14 mouse cellular contexts compared by ENCODE assay signal in the genomic region with DNA sequence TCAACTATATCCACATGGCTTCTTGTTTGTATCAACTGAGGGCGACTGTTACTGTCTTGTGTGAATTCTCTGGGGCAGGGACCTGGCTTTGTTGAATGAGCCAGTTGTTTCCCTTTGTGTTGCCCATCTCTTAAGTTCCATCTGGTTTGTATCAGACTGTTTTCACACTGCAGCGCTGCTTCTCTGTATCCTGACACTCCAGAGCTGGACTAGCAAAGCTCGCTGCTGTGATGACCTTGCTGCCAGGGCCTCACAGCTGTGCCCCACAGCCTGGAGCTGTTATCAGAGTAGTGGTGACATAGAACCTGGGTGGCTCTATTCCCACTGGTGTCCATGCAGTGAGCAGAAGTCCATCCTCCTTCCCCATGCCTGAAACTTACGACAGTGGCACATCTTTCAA.
DNase-seq lines count a peak whose midpoint lies in the region; ATAC-seq and TF ChIP-seq lines count a peak whose summit lies in the region.
"Had no signal": no experiment of that assay in that cellular context is flagged by ENCODE, and none has a peak within 500 bp of the region (broad histone marks: within the 10 kb centered on the region; RNA-seq: fewer than 3 reads in every experiment).

No protein-coding gene starts in this region.

- no peak for ATAC-seq in lung, embryonic 16.5 days (ENCODE audit: low read depth)
- ATAC-seq in lung, postnatal 0 days = no peak
- no peak for ATAC-seq in embryonic facial prominence, embryonic 15.5 days (ENCODE audit: insufficient number of reproducible peaks, low FRiP score, low TSS enrichment, low read depth)
- no peak for ATAC-seq in liver, embryonic 12.5 days
- ATAC-seq: activated CD4-positive, CD25-positive, alpha-beta regulatory T cell, adult 4 months; inflammation-experienced regulatory T-cells, adult 6 months had no signal

- no peak overlapping the region for H3K9ac ChIP-seq in lung, embryonic 16.5 days (ENCODE audit: low read length)
- no peak overlapping the region for H3K9ac ChIP-seq in lung, postnatal 0 days (replicated peaks; ENCODE audit: low read depth)
- H3K9ac ChIP-seq in embryonic facial prominence, embryonic 15.5 days = no peak overlapping the region
- no peak overlapping the region for H3K9ac ChIP-seq in liver, embryonic 12.5 days
- H3K9ac ChIP-seq: limb, embryonic 13.5 days; neural tube, embryonic 12.5 days had no signal

- no peaks in the 10 kb centered on the region for H3K36me3 ChIP-seq in lung, embryonic 16.5 days (ENCODE audit: control insufficient read depth, insufficient read depth, low read length)
- no peaks in the 10 kb centered on the region for H3K36me3 ChIP-seq in lung, postnatal 0 days (ENCODE audit: insufficient read depth, low read length)
- H3K36me3 ChIP-seq in embryonic facial prominence, embryonic 15.5 days = no peaks in the 10 kb centered on the region
- peaks cover 13% of the 10 kb centered on the region for H3K36me3 ChIP-seq in liver, embryonic 12.5 days

- H3K4me2 ChIP-seq in lung, embryonic 16.5 days (ENCODE audit: low read depth, low read length) = no peak overlapping the region
- no peak overlapping the region for H3K4me2 ChIP-seq in lung, postnatal 0 days (replicated peaks; ENCODE audit: low read depth, low read length)
- H3K4me2 ChIP-seq in embryonic facial prominence, embryonic 15.5 days (replicated peaks) = no peak overlapping the region
- H3K4me2 ChIP-seq in liver, embryonic 12.5 days = no peak overlapping the region
- H3K4me2 ChIP-seq: limb, embryonic 13.5 days; neural tube, embryonic 12.5 days had no signal

- TF ChIP-seq EP300 in lung, postnatal 0 days (IDR thresholded peaks at IDR 0.05) = no peak

- WGBS in lung, embryonic 16.5 days = 43% methylated on average over 4 of the region's 4 CpGs
- WGBS in lung, postnatal 0 days = 59% methylated on average over 4 of the region's 4 CpGs
- WGBS in embryonic facial prominence, embryonic 15.5 days = 30% methylated on average over 4 of the region's 4 CpGs
- WGBS in liver, embryonic 12.5 days (ENCODE audit: insufficient replicate concordance) = 61% methylated on average over 4 of the region's 4 CpGs

- 0 out of 2 replicates have a peak overlapping the region, but pooled peaks have one; percentile 12 for H3K27ac ChIP-seq in lung, embryonic 16.5 days (ENCODE audit: low read length)
- H3K27ac ChIP-seq in lung, postnatal 0 days (ENCODE audit: low read length) = no peak overlapping the region
- 0 out of 2 replicates have a peak overlapping the region, but pooled peaks have one; percentile 3 for H3K27ac ChIP-seq in embryonic facial prominence, embryonic 15.5 days (replicated peaks)
- H3K27ac ChIP-seq in liver, embryonic 12.5 days = no peak overlapping the region
- H3K27ac ChIP-seq: limb, embryonic 13.5 days; neural tube, embryonic 12.5 days had no signal

- H3K9me3 ChIP-seq in lung, embryonic 16.5 days (ENCODE audit: control insufficient read depth, low read length) = no peaks in the 10 kb centered on the region
- H3K9me3 ChIP-seq in lung, postnatal 0 days (ENCODE audit: low read length) = no peaks in the 10 kb centered on the region
- no peaks in the 10 kb centered on the region for H3K9me3 ChIP-seq in embryonic facial prominence, embryonic 15.5 days (replicated peaks)
- no peaks in the 10 kb centered on the region for H3K9me3 ChIP-seq in liver, embryonic 12.5 days (replicated peaks)
- H3K9me3 ChIP-seq: limb, embryonic 13.5 days; neural tube, embryonic 12.5 days had no signal

- TF ChIP-seq CTCF in lung, postnatal 0 days (IDR thresholded peaks at IDR 0.05) = no peak

- peaks cover 6% of the 10 kb centered on the region for H3K4me1 ChIP-seq in lung, embryonic 16.5 days (replicated peaks; ENCODE audit: control insufficient read depth, insufficient read depth, low read length)
- no peaks in the 10 kb centered on the region for H3K4me1 ChIP-seq in lung, postnatal 0 days (ENCODE audit: insufficient read depth, low read depth, low read length)
- H3K4me1 ChIP-seq in embryonic facial prominence, embryonic 15.5 days = no peaks in the 10 kb centered on the region
- peaks cover 8% of the 10 kb centered on the region for H3K4me1 ChIP-seq in liver, embryonic 12.5 days

- no peak overlapping the region for H3K4me3 ChIP-seq in lung, embryonic 16.5 days (ENCODE audit: low read length)
- no peak overlapping the region for H3K4me3 ChIP-seq in lung, postnatal 0 days (ENCODE audit: low read depth, low read length)
- H3K4me3 ChIP-seq in embryonic facial prominence, embryonic 15.5 days (replicated peaks) = no peak overlapping the region
- H3K4me3 ChIP-seq in liver, embryonic 12.5 days = no peak overlapping the region
- H3K4me3 ChIP-seq: limb, embryonic 13.5 days; neural tube, embryonic 12.5 days had no signal

- DNase-seq in adrenal gland, adult 2 months = peak; percentile 24
- DNase-seq in adrenal gland, adult 8-10 months = no peak
- DNase-seq in lung, postnatal 0 days (ENCODE audit: low spot score) = no peak
- DNase-seq in hindlimb bud, embryonic 11.5 days (ENCODE audit: extremely low spot score, low read depth, low spot score) = peak; percentile 46
- no peak for DNase-seq in cerebellum, postnatal 25 days
- DNase-seq: cerebellum, adult 18-20 months; gastrocnemius, postnatal 25 days had no signal

- no peaks in the 10 kb centered on the region for H3K27me3 ChIP-seq in lung, embryonic 16.5 days (ENCODE audit: control insufficient read depth, insufficient read depth, low read depth, low read length)
- H3K27me3 ChIP-seq in lung, postnatal 0 days (replicated peaks; ENCODE audit: insufficient read depth, low read length) = no peaks in the 10 kb centered on the region
- H3K27me3 ChIP-seq in embryonic facial prominence, embryonic 15.5 days = no peaks in the 10 kb centered on the region
- H3K27me3 ChIP-seq in liver, embryonic 12.5 days (replicated peaks) = no peaks in the 10 kb centered on the region
- H3K27me3 ChIP-seq: limb, embryonic 13.5 days; neural tube, embryonic 12.5 days had no signal

Comparison
In these comparisons a context has a peak if more than half of its experiments do, and no peak if none do; other contexts are left out.
1. DNase-seq: peak in adrenal gland, adult 2 months (single experiment) and hindlimb bud, embryonic 11.5 days (single experiment); none in adrenal gland, adult 8-10 months (single experiment), lung, postnatal 0 days (single experiment) and cerebellum, postnatal 25 days (0 of 2).
2. H3K27ac ChIP-seq: peak in lung, embryonic 16.5 days (single experiment) and embryonic facial prominence, embryonic 15.5 days (single experiment); none in lung, postnatal 0 days (single experiment) and liver, embryonic 12.5 days (single experiment).